Mouse (Mus musculus) intestine, embryonic 14.5 days (tissue): ENCODE results near the gene Gm20458. TPM values are rescaled to one million over a fixed set of nuclear protein-coding genes. Genes with fewer than 3 reads are reported as not detected.
A peak's percentile ranks its signal among the peaks of the same experiment; 100 is the strongest.

Experiments used
- ATAC-seq: fragments of 200-750 bp; cut with Nextera tagmentation; replicated peaks from 2 replicates; pipeline ENCODE4 v1.8.0; 2017; ENCODE audit warnings: low read depth, moderate number of reproducible peaks, moderate TSS enrichment, moderate library complexity; ENCODE audit not compliant: low FRiP score, low TSS enrichment
- DNase-seq: peaks from one replicate; pipeline ENCODE4 v3.0.0-alpha.2; 2018; ENCODE audit warnings: low spot score
- H3K27ac ChIP-seq: fragments of 300-500 bp; sonication (generic); 2 replicates; pipeline ENCODE4 v1.5.1; 2014; ENCODE audit warnings: low read depth, mild to moderate bottlenecking, control low read depth
- H3K27me3 ChIP-seq: fragments of 300-500 bp; sonication (generic); replicated peaks from 2 replicates; pipeline ENCODE4 v1.6.1; 2014; ENCODE audit warnings: low read length, control low read depth; ENCODE audit not compliant: control insufficient read depth, insufficient read depth
- H3K36me3 ChIP-seq: fragments of 300-500 bp; sonication (generic); 2 replicates; pipeline ENCODE4 v1.6.1; 2014; ENCODE audit warnings: low read length, control low read depth; ENCODE audit not compliant: control insufficient read depth, insufficient read depth
- H3K4me1 ChIP-seq: fragments of 300-500 bp; sonication (generic); replicated peaks from 2 replicates; pipeline ENCODE4 v1.6.1; 2014; ENCODE audit warnings: low read length, control low read depth, mixed read lengths; ENCODE audit not compliant: control insufficient read depth, insufficient read depth
- H3K4me2 ChIP-seq: fragments of 300-500 bp; sonication (generic); 2 replicates; pipeline ENCODE4 v1.6.1; 2014; ENCODE audit warnings: low read length
- H3K4me3 ChIP-seq: fragments of 300-500 bp; sonication (generic); 2 replicates; pipeline ENCODE4 v1.5.1; 2014; ENCODE audit warnings: low read depth, low read length, control low read depth, mixed read lengths
- H3K9ac ChIP-seq: fragments of 300-500 bp; sonication (generic); 2 replicates; pipeline ENCODE4 v1.6.1; 2014; ENCODE audit warnings: mild to moderate bottlenecking, low read length
- H3K9me3 ChIP-seq: fragments of 300-500 bp; sonication (generic); 2 replicates; pipeline ENCODE4 v1.6.1; 2016; ENCODE audit warnings: low read length, control low read depth; ENCODE audit not compliant: control insufficient read depth
- WGBS: fragments of 180-500 bp; shearing (Covaris S2); extraction: QIAGEN DNeasy Blood & Tissue Kit; methylation state at CpG from one replicate; pipeline ENCODE4 v1.1.7; 2014; 5-methylcytosine and 5-hydroxymethylcytosine counted together
- polyA plus RNA-seq: library from polyadenylated mRNA; unstranded; fragments of >200 nt; fragmentation: Nextera tagmentation; extraction: Ambion mirVana; gene quantifications from 2 replicates; pipeline ENCODE4 v1.2.1, GENCODE M21; 2014

Gm20458 gene
- polyA plus RNA-seq, 1 experiment from 2014 or later, result 17.4 TPM

DNA sequence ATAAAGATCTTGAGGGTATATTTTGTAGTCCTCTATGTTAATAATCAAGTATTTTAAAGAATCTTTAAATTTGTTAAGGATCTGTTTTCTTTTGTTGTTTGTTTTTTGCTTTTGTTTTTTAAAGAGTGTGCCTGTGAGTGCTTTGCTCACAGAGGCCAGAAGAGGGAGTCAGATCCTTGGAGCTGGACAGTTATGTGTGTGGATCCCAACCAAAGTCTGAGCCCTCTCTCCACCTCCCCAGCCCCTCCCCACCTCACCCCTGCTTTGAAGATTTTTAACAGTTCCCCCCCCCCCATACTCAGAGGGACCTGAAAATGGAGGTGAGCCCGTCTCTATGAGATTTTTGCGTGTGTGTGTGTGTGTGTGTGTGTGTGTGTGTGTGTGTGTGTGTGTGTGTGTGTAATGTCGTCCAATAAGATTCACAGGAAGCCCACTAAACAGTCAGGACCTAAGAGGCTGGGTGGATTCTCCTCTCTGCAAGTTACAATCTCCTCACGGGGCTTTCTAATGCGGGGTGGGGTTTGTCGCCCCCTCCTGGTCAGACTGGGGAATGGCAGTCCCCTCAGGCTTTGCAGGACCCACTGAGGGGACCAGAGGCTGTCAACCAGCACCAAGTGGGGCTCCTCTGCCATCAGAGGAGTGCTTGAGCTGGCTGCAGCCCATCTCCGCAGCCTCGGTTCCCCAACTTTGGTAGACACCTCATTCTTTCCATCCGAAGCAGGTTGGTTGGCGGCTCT lies 56.9 kb downstream of the Gm20458 start:
- Histone ChIP-seq H3K36me3 (no peaks in the 10 kb centered on the region), H3K27ac (peak overlapping the region; percentile 91), H3K9me3 (no peaks in the 10 kb centered on the region), H3K4me1 (peaks cover 17% of the 10 kb centered on the region; the same call in 1 of the 2 replicates), H3K4me2 (no peak overlapping the region), H3K4me3 (no peak overlapping the region), H3K27me3 (no peaks in the 10 kb centered on the region), H3K9ac (no peak overlapping the region)
- ATAC-seq (no peak), DNase-seq (peak; percentile 79)
- 35% methylated on average over 10 of the region's 10 CpGs for WGBS

GRCm38 (mm10) chr2:164518266-164519170 lies 57.8 kb downstream of the Gm20458 start:
- peak overlapping the region; percentile 91 for H3K27ac ChIP-seq

GRCm38 (mm10) chr2:164519171-164519526 lies 58.4 kb downstream of the Gm20458 start:
- Histone ChIP-seq H3K36me3 (no peaks in the 10 kb centered on the region), H3K9me3 (no peaks in the 10 kb centered on the region), H3K27ac (peak overlapping the region; percentile 91), H3K9ac (no peak overlapping the region), H3K27me3 (no peaks in the 10 kb centered on the region), H3K4me2 (peak overlapping the region; percentile 13; the same call in 1 of the 2 replicates), H3K4me3 (no peak overlapping the region), H3K4me1 (peaks cover 17% of the 10 kb centered on the region; the same call in 1 of the 2 replicates)
- WGBS, result 40% methylated on average over 6 of the region's 6 CpGs
- ATAC-seq (0 out of 2 replicates have a peak, but pooled peaks have one; percentile 4), DNase-seq (no peak)

More at GRCm38 (mm10) chr2:164518266-164519170, 57.8 kb downstream of the Gm20458 start:
- H3K36me3 ChIP-seq, result no peaks in the 10 kb centered on the region
- DNase-seq (peak; percentile 80), ATAC-seq (peak; percentile 58)
- WGBS, result 32% methylated on average over 11 of the region's 11 CpGs
- peaks cover 17% of the 10 kb centered on the region; the same call in 1 of the 2 replicates for H3K4me1 ChIP-seq
- peak overlapping the region; percentile 13; the same call in 1 of the 2 replicates for H3K4me2 ChIP-seq
- H3K9me3 ChIP-seq, result no peaks in the 10 kb centered on the region
- no peak overlapping the region for H3K9ac ChIP-seq
- H3K4me3 ChIP-seq, result no peak overlapping the region
- no peaks in the 10 kb centered on the region for H3K27me3 ChIP-seq

- no peaks in the 10 kb centered on the region for H3K9me3 ChIP-seq
- H3K4me1 ChIP-seq, result peaks cover 12% of the 10 kb centered on the region; the same call in 1 of the 2 replicates
- H3K27ac ChIP-seq, result no peak overlapping the region
- no peaks in the 10 kb centered on the region for H3K36me3 ChIP-seq
- no peaks in the 10 kb centered on the region for H3K27me3 ChIP-seq
- H3K9ac ChIP-seq, result no peak overlapping the region
- DNase-seq (peak; percentile 59), ATAC-seq (peak; percentile 62)
- no peak overlapping the region for H3K4me3 ChIP-seq
- 18% methylated on average over 3 of the region's 3 CpGs for WGBS
- no peak overlapping the region for H3K4me2 ChIP-seq
These were observed 60.0 kb downstream of the Gm20458 start for GRCm38 (mm10) chr2:164520782-164521181.

DNA sequence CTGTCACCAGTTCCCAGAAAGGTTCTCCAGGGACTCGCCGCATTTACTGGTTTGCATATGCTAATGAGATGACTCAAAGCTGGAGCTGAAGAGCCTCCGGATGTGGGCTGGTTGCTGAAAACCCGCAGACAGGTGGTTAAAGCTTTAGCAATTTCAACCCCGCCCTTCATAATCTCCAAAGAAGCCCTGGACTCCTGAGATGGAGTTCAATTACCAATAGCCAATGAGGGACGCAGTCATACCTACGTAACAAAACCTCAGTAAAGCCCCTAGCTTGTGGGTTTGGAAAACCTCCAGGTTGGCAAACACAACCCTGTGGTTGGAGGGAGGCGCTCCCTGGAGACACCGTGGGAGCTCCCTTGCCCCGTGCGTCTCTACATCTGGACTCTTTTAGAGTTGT lies 61.1 kb downstream of the Gm20458 start:
- ATAC-seq (no peak), DNase-seq (no peak)
- Histone ChIP-seq H3K4me2 (no peak overlapping the region), H3K9me3 (no peaks in the 10 kb centered on the region), H3K4me1 (peaks cover 12% of the 10 kb centered on the region; the same call in 1 of the 2 replicates), H3K36me3 (no peaks in the 10 kb centered on the region), H3K27me3 (no peaks in the 10 kb centered on the region), H3K4me3 (no peak overlapping the region), H3K27ac (no peak overlapping the region), H3K9ac (no peak overlapping the region)
- 23% methylated on average over 11 of the region's 11 CpGs for WGBS

- H3K4me3 ChIP-seq, result no peak overlapping the region
- no peak overlapping the region for H3K27ac ChIP-seq
- H3K9ac ChIP-seq, result no peak overlapping the region
- no peaks in the 10 kb centered on the region for H3K36me3 ChIP-seq
- peaks cover 12% of the 10 kb centered on the region; the same call in 1 of the 2 replicates for H3K4me1 ChIP-seq
- no peaks in the 10 kb centered on the region for H3K9me3 ChIP-seq
- no peak for ATAC-seq
- no peak overlapping the region for H3K4me2 ChIP-seq
- WGBS, result 37% methylated on average over 8 of the region's 8 CpGs
- H3K27me3 ChIP-seq, result no peaks in the 10 kb centered on the region
- no peak for DNase-seq
These were observed 61.5 kb downstream of the Gm20458 start for GRCm38 (mm10) chr2:164522280-164522679.

DNA sequence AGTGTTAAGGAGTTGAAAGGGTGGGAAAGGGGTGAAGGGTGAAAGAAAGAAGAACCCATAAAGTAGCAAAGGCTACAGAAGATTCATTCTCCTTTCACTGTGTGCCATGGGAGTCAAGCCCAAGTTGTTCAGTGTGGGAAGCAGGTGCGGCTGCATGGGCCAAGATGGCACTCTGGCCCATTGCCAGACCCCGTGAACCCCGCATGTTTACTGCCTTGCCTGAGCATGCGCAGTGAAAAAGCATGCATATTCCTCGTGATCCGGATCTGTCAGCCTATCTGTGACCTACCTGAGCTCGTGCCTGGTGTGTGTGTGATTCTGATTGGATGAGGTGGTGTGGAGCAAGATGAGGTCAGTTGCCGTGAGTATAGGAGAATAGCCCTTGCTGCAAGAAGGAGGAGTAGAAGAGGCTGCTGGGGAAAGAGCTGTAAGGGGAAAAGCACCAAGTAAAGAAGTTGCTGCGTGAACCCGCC lies 62.6 kb downstream of the Gm20458 start:
- DNase-seq (no peak), ATAC-seq (no peak)
- 79% methylated on average over 10 of the region's 10 CpGs for WGBS
- Histone ChIP-seq H3K4me1 (peaks cover 12% of the 10 kb centered on the region; the same call in 1 of the 2 replicates), H3K36me3 (no peaks in the 10 kb centered on the region), H3K9me3 (no peaks in the 10 kb centered on the region), H3K27ac (no peak overlapping the region), H3K4me3 (no peak overlapping the region), H3K9ac (no peak overlapping the region), H3K4me2 (no peak overlapping the region), H3K27me3 (no peaks in the 10 kb centered on the region)

GRCm38 (mm10) chr2:164528557-164528956 lies 67.8 kb downstream of the Gm20458 start:
- ATAC-seq (no peak), DNase-seq (no peak)
- Histone ChIP-seq H3K9ac (no peak overlapping the region), H3K4me2 (no peak overlapping the region), H3K27me3 (no peaks in the 10 kb centered on the region), H3K4me3 (no peak overlapping the region), H3K9me3 (no peaks in the 10 kb centered on the region), H3K4me1 (no peaks in the 10 kb centered on the region), H3K27ac (no peak overlapping the region), H3K36me3 (no peaks in the 10 kb centered on the region)
- 64% methylated on average over 5 of the region's 5 CpGs for WGBS
